Mouse (Mus musculus) embryo, embryonic 11.5 days (tissue): ENCODE data around the gene AU021092.
"Not testable (repeated sequence)": the region's sequence is repeated elsewhere in the genome, so short reads cannot be mapped to it uniquely, and the experiment has no call there.

ENCODE experiments used
- DNase-seq: peaks from one replicate; pipeline ENCODE4 v3.0.0-alpha.2; 2012; ENCODE audit warnings: low read depth, low spot score

Gene AU021092

DNA sequence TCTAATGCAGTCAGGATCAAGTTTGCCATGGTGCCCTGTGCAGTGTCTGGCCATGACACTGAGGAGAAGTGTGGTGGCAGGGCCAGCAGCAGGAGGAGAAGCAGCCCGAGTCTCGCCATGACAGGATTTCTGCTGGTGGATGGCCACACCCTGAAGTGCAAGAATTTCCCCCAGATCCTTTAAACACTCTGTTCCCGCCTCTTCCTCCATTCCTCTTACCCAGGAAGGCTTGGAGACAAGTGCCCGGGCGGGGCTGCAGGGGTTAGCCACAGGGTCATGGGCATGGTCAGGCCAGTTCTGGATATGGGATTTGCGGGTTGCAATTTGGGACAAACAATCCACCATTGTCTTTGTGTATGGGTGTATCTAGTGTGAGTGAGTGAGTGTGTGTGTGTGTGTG lies at the start of gene AU021092:
AU021092 (minus strand) TSS at position 160 of the 400 bp plus-strand sequence.
- no peak for DNase-seq

DNA sequence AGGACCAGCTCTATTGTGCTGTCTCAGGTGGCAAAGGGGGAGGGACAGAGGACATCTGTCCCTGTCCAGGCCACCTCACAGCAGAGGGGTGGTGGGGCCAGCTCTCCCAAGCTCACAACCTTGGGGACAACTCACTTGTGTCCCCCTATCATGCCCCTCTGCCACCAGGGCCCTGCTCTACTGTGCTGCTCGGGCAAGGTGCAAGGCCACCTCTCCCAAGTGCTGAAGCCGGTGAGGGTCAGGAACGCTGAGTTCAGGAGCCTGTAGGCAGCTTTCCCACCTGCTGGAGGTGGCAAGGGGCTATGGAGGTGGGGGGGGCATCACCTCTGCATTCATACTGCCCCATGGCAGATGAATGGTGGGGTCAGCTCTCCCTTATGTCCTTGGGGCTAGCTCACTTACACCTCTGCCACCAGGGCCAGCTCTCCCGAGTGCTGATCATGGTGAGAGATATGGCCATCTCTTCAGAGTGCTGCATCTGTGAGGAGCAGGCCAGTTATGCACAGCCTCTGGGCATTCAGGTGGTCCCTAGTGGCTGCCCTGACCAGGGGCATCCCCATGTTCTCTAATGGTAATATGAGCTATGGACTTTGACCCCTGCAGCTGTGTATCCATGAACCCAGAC lies 49.4 kb upstream of the AU021092 start:
- no peak for DNase-seq

DNA sequence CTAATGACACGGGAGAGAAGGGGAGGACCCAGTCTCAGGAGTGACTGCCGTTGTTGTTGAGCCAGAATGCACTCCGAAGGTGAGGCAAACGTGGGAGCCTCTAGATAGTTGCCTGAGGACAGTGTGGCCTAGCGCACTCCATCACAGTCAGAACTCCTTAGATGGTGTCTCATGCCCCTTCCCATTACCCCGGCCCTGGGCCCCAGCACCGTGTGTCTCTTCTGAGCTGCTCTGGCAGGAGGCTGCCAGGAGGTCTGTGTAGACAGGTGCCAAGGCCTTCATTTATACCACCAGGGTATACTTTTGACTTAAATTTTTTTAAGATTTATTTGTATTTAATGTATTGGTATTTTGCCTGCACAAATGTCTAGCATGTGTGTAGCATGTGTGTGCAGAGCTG lies 41.8 kb upstream of the AU021092 start:
- no peak for DNase-seq

DNA sequence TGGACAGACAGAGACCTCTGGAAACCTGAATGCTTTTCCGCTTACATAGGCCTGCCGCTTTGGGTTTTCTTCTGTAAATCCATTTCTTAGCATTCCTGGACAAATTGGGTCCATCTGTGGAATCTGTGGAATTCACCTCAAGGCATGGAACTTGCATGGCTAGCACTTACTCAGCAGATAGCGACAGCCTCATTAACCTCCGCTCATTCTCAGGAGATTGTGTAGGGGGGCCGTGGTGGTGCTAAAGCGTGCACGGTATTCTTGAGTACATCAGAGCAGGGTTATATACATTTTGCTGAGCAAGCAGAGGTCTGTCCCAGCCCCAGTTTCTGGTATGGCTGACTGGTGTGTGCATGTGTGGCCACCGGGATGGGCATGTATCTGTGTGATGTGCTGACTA lies 41.1 kb upstream of the AU021092 start:
- no peak for DNase-seq

DNA sequence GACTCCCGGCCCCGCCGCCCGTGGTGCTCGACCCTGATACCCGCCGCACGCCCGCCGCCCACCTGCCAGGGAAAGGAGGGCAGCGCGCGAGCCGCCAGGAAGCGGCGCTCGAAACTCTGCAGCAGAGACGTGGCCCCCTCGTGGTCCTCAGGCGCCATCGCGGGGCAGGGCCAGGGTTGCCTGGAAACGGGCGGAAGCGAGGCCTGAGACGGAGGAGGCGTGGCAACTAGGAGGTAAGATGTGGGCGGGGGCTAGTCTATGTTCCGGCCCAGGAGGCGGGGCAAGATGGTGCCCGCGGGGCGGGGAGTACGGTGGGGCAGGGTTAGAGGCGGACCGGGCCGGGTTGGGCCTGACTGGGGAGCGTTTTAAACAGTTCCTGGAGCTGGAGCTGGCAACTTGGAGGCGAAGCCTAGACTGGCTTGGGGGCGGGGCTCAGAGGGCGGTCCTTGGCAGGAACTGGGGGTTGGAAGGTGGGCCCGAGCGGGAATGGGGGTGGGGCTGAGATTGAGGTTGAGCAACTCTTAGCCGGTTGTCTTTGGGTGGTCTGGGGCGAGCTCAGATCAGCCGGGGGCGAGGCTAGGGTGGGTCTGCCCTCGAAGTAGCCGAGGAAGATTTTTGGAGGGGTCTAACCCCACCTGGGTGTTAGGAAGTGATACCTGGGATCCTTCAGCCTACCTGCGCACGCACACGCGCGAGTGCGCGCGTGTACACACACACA lies 33.8 kb upstream of the AU021092 start, which contains the start of gene Eef2kmt:
Eef2kmt (minus strand) TSS at position 205 of the 718 bp plus-strand sequence.
- peak; percentile 98 for DNase-seq

DNA sequence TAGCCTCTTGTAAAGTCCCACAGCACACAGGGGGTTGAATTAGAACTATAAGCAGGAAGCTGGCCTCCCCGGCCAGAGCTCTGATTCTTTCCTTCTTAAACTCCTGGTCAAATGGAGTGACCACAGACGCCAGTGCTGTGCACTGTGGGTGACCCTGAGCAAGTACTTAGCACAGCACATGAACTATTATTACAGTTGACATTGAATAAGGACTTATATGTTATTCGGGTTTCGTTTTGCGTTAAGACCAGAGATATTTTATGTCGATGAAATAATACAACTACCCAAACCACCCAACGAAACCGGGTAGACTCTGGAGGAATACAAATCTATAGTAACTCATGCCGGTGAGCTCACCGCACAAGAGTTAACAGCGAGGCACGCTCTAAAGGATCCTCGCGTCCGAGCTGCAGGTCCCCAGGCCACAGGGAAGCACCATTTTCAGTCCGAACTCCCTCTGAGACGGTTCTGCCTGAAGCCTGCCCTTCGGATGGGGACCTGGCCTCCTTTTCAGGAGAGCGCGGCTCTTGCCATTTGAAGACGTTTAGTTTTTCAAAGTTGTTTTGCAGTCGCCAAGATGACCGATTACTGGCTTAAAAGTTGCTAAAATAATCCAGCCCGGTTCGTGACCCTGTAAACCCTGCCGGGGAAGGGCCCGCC lies 33.1 kb upstream of the AU021092 start:
- DNase-seq: no peak

DNA sequence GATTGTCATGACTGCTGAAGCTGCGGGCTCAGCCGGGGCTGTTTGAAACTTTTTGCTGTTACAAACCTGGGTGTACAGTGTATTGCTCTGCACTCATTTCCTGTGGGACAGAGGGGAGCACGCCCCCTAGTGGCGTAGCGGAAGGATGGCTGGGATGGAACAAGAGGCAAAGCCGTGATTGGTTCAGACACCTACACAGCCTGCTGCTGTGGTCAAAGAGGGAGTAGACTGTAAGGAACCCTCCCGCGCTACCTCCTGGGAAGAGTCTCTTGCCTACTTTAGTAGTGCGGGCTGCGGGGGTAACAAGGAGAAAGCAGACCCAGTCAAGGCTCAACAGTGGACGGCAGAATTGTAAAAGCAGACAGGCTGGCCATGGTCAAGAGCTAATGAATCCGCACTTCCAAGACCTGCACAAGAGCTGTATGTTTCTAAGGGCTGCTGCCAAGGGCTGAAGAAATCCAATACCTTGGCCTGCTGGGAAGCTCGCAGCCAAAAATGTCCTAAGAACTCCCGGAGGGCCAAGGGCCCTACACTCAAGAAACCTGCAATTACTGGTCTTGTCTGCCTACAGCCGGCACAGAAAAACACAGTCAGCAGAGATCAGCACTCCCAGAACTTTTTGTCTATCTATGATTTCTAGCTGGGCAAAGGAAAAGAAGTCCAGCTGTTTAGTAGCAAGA lies 32.4 kb upstream of the AU021092 start:
- peak; percentile 61 for DNase-seq

DNA sequence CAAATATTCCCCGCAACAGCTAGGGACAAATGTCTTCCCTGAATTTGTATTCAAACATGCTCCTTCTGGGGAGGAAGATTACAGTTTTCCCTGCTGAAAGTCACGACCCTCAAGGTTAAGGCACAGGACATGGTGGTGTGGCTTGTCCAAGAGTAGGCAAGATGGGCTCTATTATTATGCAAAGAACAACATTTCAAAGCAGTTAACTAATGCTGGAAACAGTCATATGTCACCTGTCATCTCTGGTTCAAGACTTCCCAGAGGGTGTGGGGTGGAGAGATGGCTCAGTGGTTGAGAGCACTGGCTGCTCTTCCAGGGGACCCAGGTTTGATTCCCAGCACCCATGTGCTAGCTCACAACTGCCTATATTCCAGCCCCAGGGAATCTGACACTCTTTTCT lies 30.2 kb upstream of the AU021092 start:
- no peak for DNase-seq

DNA sequence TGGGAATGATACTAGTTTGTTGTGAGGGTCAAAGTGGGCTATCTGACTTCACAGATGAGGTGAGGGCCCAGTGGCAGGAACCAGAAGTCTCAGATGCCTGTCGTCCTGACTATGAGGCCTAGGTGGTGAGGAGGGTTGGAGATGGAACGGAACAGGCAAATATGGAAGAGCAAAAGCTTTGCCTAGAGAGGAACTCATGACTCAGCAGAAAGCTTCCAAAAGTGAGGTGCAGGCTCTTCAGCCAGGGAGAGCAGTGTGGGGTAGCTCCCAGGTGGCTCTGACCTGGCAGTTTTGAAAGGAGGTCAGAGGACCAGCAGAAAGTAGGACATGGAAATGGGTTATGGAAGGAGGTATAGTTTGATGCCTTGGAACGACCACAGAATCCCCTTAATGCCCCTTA lies 28.8 kb upstream of the AU021092 start:
- DNase-seq: no peak

DNA sequence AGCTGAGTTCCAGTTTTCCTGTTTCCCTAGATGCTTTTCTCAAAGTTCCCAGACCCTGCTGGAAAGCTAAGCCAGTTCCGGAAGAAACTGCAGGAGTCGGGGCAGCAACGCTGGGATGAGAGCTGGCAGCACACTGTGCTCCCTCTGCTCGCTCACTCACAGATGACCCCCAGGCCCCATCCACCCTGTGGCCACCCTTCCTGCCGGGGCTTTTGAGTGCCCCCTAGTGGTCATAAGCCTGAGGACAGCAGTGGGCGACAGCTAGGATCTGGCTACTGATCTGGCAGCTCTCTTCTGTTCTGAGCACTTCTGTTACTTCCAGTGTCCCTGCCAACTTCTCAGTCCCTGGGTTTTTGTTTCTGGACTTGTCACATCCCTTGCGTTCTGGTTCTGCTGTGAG lies 22.3 kb upstream of the AU021092 start:
- DNase-seq: no peak

DNA sequence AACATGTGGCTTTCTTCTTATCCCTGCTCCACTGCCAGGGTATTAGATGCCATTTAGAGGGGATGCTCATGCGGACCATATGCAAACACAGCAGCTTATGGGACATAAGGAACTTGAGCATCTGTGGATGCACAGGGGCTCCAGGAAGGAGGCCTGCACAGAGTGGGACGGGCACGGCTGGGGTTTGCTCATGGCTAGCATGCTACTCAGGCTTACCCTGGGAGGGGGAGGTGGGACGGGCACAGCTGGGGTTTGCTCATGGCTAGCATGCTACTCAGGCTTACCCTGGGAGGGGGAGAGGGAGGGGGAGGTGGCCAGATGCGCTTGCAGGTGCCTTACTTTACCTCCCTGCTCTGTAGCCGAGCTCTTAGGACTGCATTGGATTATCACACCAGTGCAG lies 20.8 kb upstream of the AU021092 start:
- DNase-seq: no peak

DNA sequence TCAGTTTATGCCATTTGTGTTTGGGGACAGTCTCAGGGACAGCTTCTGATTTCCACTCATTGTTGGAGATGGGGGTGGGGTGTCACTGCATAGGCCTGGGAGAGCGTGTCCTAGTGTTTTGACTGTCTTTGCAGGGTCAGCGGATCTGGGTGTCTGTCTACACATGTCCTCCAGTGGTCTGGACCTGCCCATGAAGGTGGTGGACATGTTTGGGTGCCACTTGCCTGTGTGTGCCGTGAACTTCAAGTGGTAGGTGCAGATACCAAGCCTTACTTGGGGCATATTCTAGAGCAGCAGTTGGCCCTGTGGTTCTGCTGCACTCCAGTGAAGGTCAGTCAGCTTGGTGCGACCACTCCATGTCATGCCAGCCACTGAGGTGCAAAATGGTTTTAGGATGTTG lies 20.3 kb upstream of the AU021092 start:
- no peak for DNase-seq

DNA sequence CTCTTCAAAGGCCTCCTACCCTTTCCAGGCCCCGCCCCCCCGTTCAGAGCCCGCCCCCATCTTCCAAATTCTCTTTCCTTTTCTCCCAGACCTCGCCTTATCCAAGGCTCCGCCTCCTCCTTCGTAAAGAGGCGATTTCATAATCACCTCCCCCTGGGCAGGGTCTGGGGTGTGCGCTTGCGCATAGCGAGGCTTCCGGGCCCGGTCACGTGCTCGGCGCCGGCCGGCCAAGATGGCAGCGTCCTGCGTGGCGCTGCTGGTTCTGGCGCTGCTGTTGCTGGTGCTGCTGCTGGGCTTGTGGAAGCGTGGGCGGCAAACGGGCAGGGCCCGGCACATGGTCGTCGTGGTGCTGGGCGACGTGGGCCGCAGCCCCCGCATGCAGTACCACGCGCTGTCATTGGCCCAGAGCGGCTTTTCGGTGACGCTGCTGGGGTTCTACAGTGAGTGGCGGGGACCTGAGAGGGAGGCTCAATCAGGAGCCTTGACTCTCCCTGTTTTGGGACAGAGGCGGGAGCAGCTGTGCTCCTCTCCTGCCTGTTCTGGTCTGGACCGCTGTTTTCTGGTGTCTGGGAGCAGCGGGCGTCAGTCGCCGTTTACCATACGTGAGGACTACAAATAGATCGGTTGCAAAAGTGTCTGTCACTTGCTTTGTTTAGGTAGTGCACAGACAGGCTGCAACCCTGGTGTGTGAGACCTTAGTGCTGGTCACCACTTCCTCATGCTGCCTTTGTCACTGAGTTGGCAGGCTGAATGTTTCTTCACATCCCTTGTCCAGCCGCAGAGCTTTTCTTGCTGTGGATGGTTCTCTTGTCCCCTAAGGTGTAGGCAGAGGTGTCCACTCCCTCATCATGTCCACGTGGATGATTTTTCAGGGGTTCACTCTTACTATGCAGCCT lies 11.6 kb upstream of the AU021092 start, which contains the start of gene Alg1:
Alg1 (plus strand) TSS at position 204 of the 896 bp plus-strand sequence.
- peak; percentile 89 for DNase-seq

DNA sequence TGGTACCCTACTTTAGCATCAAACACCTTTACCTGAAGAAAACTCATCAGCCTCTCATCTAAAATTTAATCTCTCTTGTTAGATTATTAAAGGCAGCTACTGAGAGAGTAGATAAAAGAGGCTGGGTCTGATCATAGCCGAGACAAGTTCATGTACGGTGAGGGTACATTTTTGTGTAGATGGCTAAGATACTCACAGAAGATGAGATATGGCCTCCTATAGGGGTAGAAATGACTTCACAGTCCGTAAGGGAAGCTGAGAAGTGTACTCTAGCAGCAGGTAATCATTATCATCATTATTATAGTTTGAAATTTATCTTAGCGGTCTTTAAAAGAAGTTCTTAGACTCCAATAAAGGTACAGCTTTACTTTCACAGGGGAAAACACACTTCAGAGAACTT lies 10.9 kb upstream of the AU021092 start:
- DNase-seq: no peak

DNA sequence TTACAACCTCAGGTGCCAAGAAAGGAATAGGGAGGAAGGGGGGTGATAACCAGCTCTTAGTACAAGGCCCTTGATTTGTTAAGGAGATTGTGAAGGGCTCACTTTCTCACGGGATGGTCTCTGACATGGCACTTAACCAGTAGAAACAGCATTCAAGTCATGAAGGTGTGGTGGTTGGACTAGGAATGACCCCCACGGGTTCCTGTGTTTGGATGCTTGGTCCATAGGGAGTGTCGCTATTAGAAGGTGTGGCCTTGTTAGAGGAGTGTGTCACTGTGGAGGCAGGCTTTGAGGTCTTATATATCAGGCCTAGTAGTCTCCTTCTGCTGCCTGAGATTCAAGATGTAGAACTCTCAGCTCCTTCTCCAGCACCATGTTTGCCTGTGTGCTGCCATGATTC lies 6.0 kb upstream of the AU021092 start:
- DNase-seq: not testable (repeated sequence)

DNA sequence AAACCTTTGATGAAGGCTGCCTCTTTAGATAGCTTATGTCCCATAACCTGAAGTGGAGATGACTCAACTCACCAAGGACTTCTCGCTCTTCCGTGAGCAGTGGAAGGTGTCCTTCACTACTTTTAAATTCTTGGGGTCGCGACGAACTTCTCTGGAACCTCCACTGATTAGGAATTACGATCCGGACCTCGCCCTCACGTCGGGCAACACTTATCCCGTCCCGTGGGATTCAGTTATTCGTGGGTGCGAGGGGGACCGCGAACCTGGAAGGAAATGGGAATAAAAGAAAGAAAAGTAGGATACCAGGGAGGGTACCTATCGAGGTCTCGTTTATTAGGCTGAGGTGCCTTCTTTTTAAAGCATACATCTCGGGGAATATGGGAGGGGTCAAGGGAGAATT lies 5.4 kb upstream of the AU021092 start:
- DNase-seq: not testable (repeated sequence)

DNA sequence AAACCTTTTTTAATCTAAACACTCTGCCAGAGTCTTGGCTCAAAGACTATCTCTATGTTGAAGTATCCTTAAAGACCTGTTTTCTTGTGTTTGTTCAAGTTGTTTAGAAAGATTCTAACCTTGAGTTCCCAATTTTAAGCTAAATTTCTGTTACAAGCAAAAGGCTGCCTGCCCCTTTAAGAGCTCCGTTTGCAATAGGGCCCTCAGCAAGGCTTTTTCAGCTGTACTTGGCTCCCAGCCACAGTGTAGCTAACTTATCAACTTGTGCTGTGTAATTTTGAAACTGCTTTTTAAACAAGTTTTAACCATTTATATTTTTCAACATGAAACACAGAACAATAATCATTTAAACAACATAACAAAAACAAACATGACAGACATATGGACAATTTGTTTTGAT lies 4.4 kb upstream of the AU021092 start:
- DNase-seq: not testable (repeated sequence)

DNA sequence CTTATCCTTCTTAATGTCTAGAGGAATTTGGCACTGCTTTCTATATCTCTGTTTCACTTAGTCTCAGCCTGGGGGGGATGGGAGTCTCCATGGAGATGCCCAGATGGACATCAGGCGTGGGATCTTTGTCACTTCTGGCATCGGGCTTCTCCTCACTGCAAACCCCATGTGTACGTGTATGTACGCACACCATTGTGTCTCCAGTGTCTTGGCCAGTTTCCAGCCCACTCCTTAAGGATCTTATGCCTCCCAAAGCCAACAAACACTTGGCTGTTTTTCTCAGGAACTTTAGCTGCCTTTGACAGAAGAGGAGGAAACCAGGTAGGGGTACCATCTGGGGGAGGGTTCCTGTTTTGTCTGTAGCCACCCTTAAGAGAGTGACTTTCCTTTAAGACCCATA lies 696 bp downstream of the AU021092 start:
- DNase-seq: no peak

DNA sequence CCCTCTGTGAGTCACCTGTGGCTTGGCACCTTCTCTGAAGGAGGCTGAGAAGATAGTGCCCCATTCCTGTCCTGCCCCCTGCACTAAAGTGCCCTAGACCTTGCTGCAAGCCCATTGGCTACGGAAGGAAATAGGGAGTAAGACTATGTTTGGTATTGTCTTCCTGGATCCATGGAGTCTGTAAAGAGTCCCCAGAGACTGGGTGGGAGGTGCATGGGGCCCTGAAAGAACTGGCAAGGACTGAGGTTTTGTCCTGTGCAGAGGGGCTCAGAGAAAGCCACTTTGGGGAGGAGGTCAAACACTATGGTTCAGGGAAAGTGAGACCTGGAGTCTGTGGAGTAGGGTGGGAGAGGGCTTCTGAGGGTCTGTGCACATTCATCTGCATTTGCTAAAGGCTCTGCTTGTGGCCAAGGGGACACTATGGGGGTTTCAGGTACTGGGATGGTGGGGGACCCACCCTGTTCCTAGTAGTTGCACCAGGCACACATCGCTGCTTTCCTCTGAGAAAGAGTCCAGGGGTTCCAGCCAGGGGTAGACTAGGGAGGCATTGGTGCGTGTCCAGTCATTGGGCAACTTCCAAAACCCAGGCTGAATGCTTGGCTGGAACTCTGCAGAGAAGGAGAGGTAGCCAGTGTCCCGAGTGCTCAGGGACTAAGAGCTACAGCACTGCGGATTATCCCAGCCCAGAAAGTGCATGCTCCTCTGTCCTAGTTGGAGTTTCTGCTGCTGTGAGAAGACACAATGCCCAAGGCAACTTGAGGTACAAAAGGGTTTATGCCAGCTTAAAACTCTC lies 4.6 kb downstream of the AU021092 start:
- no peak for DNase-seq

DNA sequence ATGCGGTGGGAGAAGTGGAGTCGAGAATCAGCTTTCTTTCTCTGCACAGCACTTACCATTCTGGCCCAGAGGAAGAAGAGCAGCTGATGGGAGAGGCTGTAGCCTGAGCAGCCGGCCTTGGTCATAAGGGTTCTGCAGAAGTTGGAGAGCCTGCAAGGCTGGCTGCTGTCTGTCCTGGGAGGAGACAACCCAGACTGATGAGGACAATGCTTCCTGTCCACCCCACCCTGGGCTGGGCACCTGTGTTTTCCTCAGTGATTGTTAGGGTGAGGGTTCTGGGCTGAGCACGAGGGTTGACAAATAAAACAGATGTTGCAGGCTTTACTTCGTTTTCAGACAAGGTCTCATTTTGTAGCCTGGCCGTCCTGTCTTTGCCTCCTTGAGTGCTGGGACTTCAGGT lies 5.4 kb downstream of the AU021092 start:
- DNase-seq: no peak
